Mouse (Mus musculus) MEL (cell line): ENCODE measurements around the gene Gzma. TPM values are rescaled to one million over a fixed set of nuclear protein-coding genes. Genes with fewer than 3 reads are reported as not detected.

Experiments used
- DNase-seq: peaks from one replicate; pipeline ENCODE4 v3.0.0; 2011; ENCODE audit warnings: low read depth, low spot score
- H3K27ac ChIP-seq: 2 replicates; pipeline ENCODE4 v1.5.1; 2012; ENCODE audit warnings: low read depth, mild to moderate bottlenecking, control low read depth, low read length, moderate library complexity; ENCODE audit not compliant: control insufficient read depth
- H3K27me3 ChIP-seq, 2 experiments: fragments of 150-350 bp in 1 of 2; sonication (generic) in 1 of 2; 2 replicates each; pipeline ENCODE4 v1.6.1; 2012; ENCODE audit warnings: low read length in 2 of 2, mild to moderate bottlenecking in 2 of 2, improper control_type of control experiment in 1 of 2, moderate library complexity in 1 of 2; ENCODE audit not compliant: insufficient read depth in 2 of 2, control insufficient read depth in 1 of 2
- H3K36me3 ChIP-seq, 2 experiments: 2 replicates each; pipeline ENCODE4 v1.6.1; 2012 to 2014; ENCODE audit warnings: low read length in 2 of 2, improper control_type of control experiment in 1 of 2, inconsistent platforms in 1 of 2, mild to moderate bottlenecking in 1 of 2; ENCODE audit not compliant: insufficient read depth in 2 of 2, control insufficient read depth in 1 of 2
- H3K4me1 ChIP-seq, 2 experiments: fragments of 150-350 bp in 1 of 2; sonication (generic) in 1 of 2; 2 replicates each; pipeline ENCODE4 v1.6.1; 2012; ENCODE audit warnings: low read length in 2 of 2, improper control_type of control experiment in 1 of 2, mild to moderate bottlenecking in 1 of 2; ENCODE audit not compliant: insufficient read depth in 2 of 2, control insufficient read depth in 1 of 2
- H3K4me3 ChIP-seq, 2 experiments: fragments of 150-350 bp in 1 of 2; sonication (generic) in 1 of 2; 2 replicates each; pipeline ENCODE4 v1.5.1; 2012; ENCODE audit warnings: low read depth in 2 of 2, low read length in 2 of 2, mild to moderate bottlenecking in 2 of 2, moderate library complexity in 2 of 2, control low read depth in 1 of 2, improper control_type of control experiment in 1 of 2; ENCODE audit not compliant: control insufficient read depth in 1 of 2, insufficient read depth in 1 of 2
- H3K79me2 ChIP-seq: 2 replicates; pipeline ENCODE4 v1.6.1; 2012; ENCODE audit warnings: mild to moderate bottlenecking, low read length, moderate library complexity; ENCODE audit not compliant: control insufficient read depth, poor library complexity, insufficient read depth
- H3K9ac ChIP-seq: 2 replicates; pipeline ENCODE4 v1.6.1; 2012; ENCODE audit warnings: low read depth, mild to moderate bottlenecking, control low read depth, low read length, moderate library complexity; ENCODE audit not compliant: control insufficient read depth, poor library complexity, severe bottlenecking
- H3K9me3 ChIP-seq: fragments of 150-350 bp; sonication (generic); replicated peaks from 2 replicates; pipeline ENCODE4 v1.6.1; 2012; ENCODE audit warnings: mild to moderate bottlenecking, low read length, improper control_type of control experiment, moderate library complexity; ENCODE audit not compliant: insufficient read depth
- CTCF ChIP-seq, 3 experiments: IDR thresholded peaks in 2 of 3; conservative IDR thresholded peaks in 1 of 3; 2 replicates each; pipeline ENCODE4 v1.5.1; 2011 to 2012; ENCODE audit warnings: low read length in 3 of 3, low read depth in 2 of 3, mild to moderate bottlenecking in 2 of 3, improper control_type of control experiment in 1 of 3, inconsistent platforms in 1 of 3, mixed read lengths in 1 of 3, moderate library complexity in 1 of 3; ENCODE audit not compliant: control insufficient read depth in 1 of 3, insufficient read depth in 1 of 3, poor library complexity in 1 of 3, severe bottlenecking in 1 of 3
- ELF1 ChIP-seq: IDR thresholded peaks from 2 replicates; pipeline ENCODE4 v1.6.1; 2014; ENCODE audit warnings: low read depth, mild to moderate bottlenecking, inconsistent platforms, low read length, improper control_type of control experiment, moderate library complexity
- EP300 ChIP-seq, 2 experiments: IDR thresholded peaks; 2 replicates each; pipeline ENCODE4 v1.6.1; 2011; ENCODE audit warnings: improper control_type of control experiment in 2 of 2, low read length in 2 of 2, low read depth in 1 of 2, mild to moderate bottlenecking in 1 of 2
- HCFC1 ChIP-seq: IDR thresholded peaks from 2 replicates; pipeline ENCODE4 v1.6.1; 2012; ENCODE audit warnings: low read depth, mild to moderate bottlenecking, inconsistent platforms, low read length, improper control_type of control experiment, moderate library complexity
- MAFK ChIP-seq: IDR thresholded peaks from 2 replicates; pipeline ENCODE4 v1.6.1; 2011; ENCODE audit warnings: low read depth, mild to moderate bottlenecking, low read length, improper control_type of control experiment, borderline replicate concordance
- MAX ChIP-seq: IDR thresholded peaks from 2 replicates; pipeline ENCODE4 v1.6.1; 2011; ENCODE audit warnings: low read length, improper control_type of control experiment
- MAZ ChIP-seq: IDR thresholded peaks from 2 replicates; pipeline ENCODE4 v1.6.1; 2012; ENCODE audit warnings: low read depth, mild to moderate bottlenecking, inconsistent platforms, low read length, improper control_type of control experiment
- NELFE ChIP-seq: IDR thresholded peaks from 2 replicates; pipeline ENCODE4 v1.6.1; 2011; ENCODE audit warnings: low read depth, low read length, improper control_type of control experiment
- RAD21 ChIP-seq: IDR thresholded peaks from 2 replicates; pipeline ENCODE4 v1.6.1; 2011; ENCODE audit warnings: mild to moderate bottlenecking, low read depth, low read length, improper control_type of control experiment
- RCOR1 ChIP-seq: IDR thresholded peaks from 2 replicates; pipeline ENCODE4 v1.6.1; 2012; ENCODE audit warnings: low read depth, mild to moderate bottlenecking, inconsistent platforms, low read length, improper control_type of control experiment
- SMC3 ChIP-seq: IDR thresholded peaks from 2 replicates; pipeline ENCODE4 v1.6.1; 2011; ENCODE audit warnings: low read depth, low read length, improper control_type of control experiment
- TBP ChIP-seq: IDR thresholded peaks from 2 replicates; pipeline ENCODE4 v1.8.0; 2011; ENCODE audit warnings: low read depth, low read length, improper control_type of control experiment
- ZC3H11A ChIP-seq: IDR thresholded peaks from 2 replicates; pipeline ENCODE4 v1.6.1; 2012; ENCODE audit warnings: low read depth, mild to moderate bottlenecking, inconsistent platforms, low read length, improper control_type of control experiment
- polyA plus RNA-seq, 2 experiments: library from polyadenylated mRNA; stranded (reverse) in 1 of 2; unstranded in 1 of 2; fragments of >175 nt in 1 of 2; fragments of >200 nt in 1 of 2; gene quantifications; 2 replicates each; pipeline versions ENCODE4 v1.2.1 to v1.2.4; 2012; ENCODE audit warnings: low replicate concordance in 2 of 2, low read depth in 1 of 2; ENCODE audit not compliant: insufficient read length in 2 of 2, insufficient read depth in 1 of 2, missing spikeins in 1 of 2
- total RNA-seq: library from RNA; depleted of rRNA; stranded (reverse); fragments of 300-350 nt; gene quantifications from 2 replicates; pipeline ENCODE4 v1.2.3, GENCODE M21; 2012; rRNA removed

Gzma gene
- not detected in 2 replicates for total RNA-seq
- not detected for polyA plus RNA-seq

DNA sequence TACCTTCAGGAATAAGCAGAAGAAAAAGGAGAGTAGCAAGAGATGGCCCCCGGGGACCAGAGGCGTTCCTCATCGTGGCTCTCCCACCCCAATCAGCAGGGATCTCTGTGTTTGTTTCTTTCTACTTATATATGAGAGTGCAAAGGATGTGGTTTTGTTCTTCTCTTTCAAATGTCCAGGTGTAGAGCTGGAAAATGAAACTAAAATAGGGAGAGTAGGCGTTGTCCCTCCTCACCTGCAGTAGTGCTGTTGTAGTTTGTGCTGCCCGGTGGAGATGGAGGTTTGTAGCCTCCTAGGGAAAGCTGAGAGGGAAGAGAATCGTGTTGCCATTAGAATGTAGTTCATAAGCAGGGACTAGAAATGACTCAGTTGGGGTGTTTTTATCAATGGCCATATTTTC lies at the start of gene Gzma:
Gene Gzma (minus strand): TSS at position 103 of the 400 bp plus-strand sequence.
- no peak within 1 kb of the TSS for H3K9ac ChIP-seq
- no peaks in the 10 kb centered on the region for H3K36me3 ChIP-seq
- no peaks in the 10 kb centered on the region; a peak in 1 of 4 replicates for H3K27me3 ChIP-seq
- no peaks in the 10 kb centered on the region for H3K4me1 ChIP-seq
- DNase-seq, result no peak
- H3K79me2 ChIP-seq, result no peaks in the 10 kb centered on the region
- H3K27ac ChIP-seq, result no peak within 1 kb of the TSS
- TF ChIP-seq MAX (no peak), SMC3 (no peak), ELF1 (no peak), EP300 (IDR thresholded peaks at IDR 0.05; ENCODE audit: low read depth in 1 of 2, low read length in 2 of 2) (no peak), HCFC1 (no peak), TBP (no peak)
- H3K4me3 ChIP-seq, result no peak within 1 kb of the TSS
- no peaks in the 10 kb centered on the region for H3K9me3 ChIP-seq

DNA sequence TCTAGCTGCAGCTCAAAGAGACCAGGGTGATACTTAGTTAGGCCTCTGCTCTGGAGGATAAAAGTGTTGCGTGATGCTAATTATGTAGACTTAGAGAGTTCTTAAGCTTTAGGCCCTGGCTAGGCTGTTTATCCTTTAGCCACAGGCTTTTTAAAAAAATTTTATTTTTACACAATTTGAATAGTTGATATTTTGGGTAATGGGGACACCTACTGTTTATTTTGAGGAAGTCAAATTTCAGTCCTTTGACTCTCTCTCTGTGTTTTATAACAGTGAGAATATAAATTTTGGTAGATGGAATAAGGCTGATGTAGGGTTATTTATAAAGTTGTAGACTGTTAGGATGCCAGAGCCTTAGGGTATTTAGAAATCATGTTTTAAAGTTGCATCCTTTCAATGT lies 38.8 kb upstream of the Gzma start:
- no peaks in the 10 kb centered on the region; a peak in 1 of 4 replicates for H3K27me3 ChIP-seq
- H3K9ac ChIP-seq, result no peak overlapping the region
- no peak overlapping the region for H3K4me3 ChIP-seq
- H3K79me2 ChIP-seq, result no peaks in the 10 kb centered on the region
- no peaks in the 10 kb centered on the region for H3K4me1 ChIP-seq
- no peak overlapping the region for H3K27ac ChIP-seq
- no peaks in the 10 kb centered on the region for H3K9me3 ChIP-seq
- no peaks in the 10 kb centered on the region for H3K36me3 ChIP-seq
- no peak for TF ChIP-seq MAFK
- TF ChIP-seq ZC3H11A, result peak; percentile 21; the same call in 1 of the 2 replicates
- TF ChIP-seq NELFE, result no peak
- TF ChIP-seq RAD21, result peak; percentile 57
- peak in 1 of 3 experiments; percentile 27; a peak in 2 of 6 replicates for TF ChIP-seq CTCF (IDR thresholded peaks at IDR 0.05 in 2 of 3, conservative IDR thresholded peaks at IDR 0.05 in 1 of 3; ENCODE audit: control insufficient read depth in 1 of 3, insufficient read depth in 1 of 3, low read depth in 2 of 3, low read length in 3 of 3, poor library complexity in 1 of 3, severe bottlenecking in 1 of 3)
- DNase-seq, result no peak

DNA sequence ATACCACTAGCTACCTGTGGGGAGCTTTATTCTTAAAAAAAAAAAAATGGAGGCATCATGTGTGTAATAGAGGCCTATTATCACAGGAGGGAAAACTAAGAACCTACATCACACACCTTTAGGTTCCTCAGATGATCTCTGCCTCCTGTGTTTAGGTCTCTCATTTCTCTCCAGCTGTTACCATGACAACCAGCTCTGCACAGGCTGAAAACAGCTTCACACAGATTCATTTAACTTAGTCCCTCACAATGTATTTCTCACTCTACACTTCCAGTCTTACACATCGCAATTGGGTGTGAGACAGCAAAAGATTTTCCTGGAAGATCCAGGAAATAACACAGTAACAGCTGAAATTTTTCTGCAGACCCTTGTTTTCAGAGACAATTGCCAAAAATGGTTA lies 29.2 kb upstream of the Gzma start:
- no peak for DNase-seq
- H3K79me2 ChIP-seq, result no peaks in the 10 kb centered on the region
- H3K36me3 ChIP-seq, result no peaks in the 10 kb centered on the region
- no peaks in the 10 kb centered on the region for H3K9me3 ChIP-seq
- no peaks in the 10 kb centered on the region for H3K4me1 ChIP-seq
- no peaks in the 10 kb centered on the region for H3K27me3 ChIP-seq
- no peak for TF ChIP-seq EP300 (IDR thresholded peaks at IDR 0.05; ENCODE audit: low read depth in 1 of 2, low read length in 2 of 2)
- TF ChIP-seq MAZ, result no peak
- TF ChIP-seq SMC3, result no peak
- TF ChIP-seq MAFK, result no peak
- no peak for TF ChIP-seq RCOR1
- H3K4me3 ChIP-seq, result no peak overlapping the region
- H3K9ac ChIP-seq, result no peak overlapping the region
- H3K27ac ChIP-seq, result no peak overlapping the region
